Mouse (Mus musculus): ENCODE measurements around the gene Klhdc9.

DNA sequence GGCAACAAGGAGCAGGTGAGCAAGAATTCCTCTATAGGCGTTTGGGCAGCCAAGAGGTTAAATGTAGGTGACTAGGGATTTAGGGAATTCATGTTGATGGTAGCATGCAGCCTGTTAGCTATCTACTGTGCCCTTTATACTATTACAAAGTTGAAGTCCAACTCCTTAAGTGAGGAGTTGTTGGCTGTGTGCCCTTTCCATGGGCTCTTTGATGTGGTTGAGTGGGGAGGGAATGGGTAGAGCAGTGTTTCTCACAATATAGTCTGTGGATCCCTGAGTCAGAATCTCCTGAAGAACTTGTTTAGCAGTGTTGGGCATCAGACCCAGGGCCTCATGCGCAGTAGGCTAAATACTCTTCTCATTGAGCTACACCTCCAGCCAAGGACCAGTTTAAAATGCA, 3.8 kb downstream of the Klhdc9 start:
- TF ChIP-seq POLR2A (IDR thresholded peaks at IDR 0.05; ENCODE audit: control insufficient read depth, low read depth, low read length): no peak
- no peak for TF ChIP-seq CTCF (IDR thresholded peaks at IDR 0.05; ENCODE audit: control insufficient read depth, insufficient read depth, insufficient replicate concordance, low read depth, low read length)
